Mouse (Mus musculus) WW6 (cell line): ENCODE data around the gene Ccndbp1.
"Not testable (repeated sequence)": the region's sequence is repeated elsewhere in the genome, so short reads cannot be mapped to it uniquely, and the experiment has no call there.

Experiments
- DNase-seq: peaks from one replicate; pipeline ENCODE4 v3.0.0-alpha.2; 2013; ENCODE audit warnings: low read depth, low spot score

The Ccndbp1 gene

GRCm38 (mm10) chr2:121003586-121003985 lies 4.6 kb upstream of the Ccndbp1 start:
- DNase-seq: no peak

- DNase-seq: no peak
Measured at GRCm38 (mm10) chr2:121004018-121004811, 4.0 kb upstream of the Ccndbp1 start.

GRCm38 (mm10) chr2:121006986-121007385 lies 1.2 kb upstream of the Ccndbp1 start:
- DNase-seq: no peak

- no peak for DNase-seq
Measured at GRCm38 (mm10) chr2:121008664-121009007, 433 bp downstream of the Ccndbp1 start.

- no peak for DNase-seq
Measured at GRCm38 (mm10) chr2:121009071-121009677, 971 bp downstream of the Ccndbp1 start.

GRCm38 (mm10) chr2:121012676-121013075 lies 4.5 kb downstream of the Ccndbp1 start:
- DNase-seq: no peak

- DNase-seq: no peak
Measured at GRCm38 (mm10) chr2:121015507-121015906, 7.3 kb downstream of the Ccndbp1 start.

GRCm38 (mm10) chr2:121016226-121016625 lies 8.0 kb downstream of the Ccndbp1 start:
- no peak for DNase-seq

- DNase-seq: no peak
Measured at GRCm38 (mm10) chr2:121017151-121017550, 8.9 kb downstream of the Ccndbp1 start.

- no peak for DNase-seq
Measured at GRCm38 (mm10) chr2:121022918-121023317, 14.7 kb downstream of the Ccndbp1 start.

GRCm38 (mm10) chr2:121036733-121037341 lies 28.6 kb downstream of the Ccndbp1 start, which contains the start of gene Epb42:
TSS of gene Epb42 (minus strand) at chr2:121037072.
- no peak for DNase-seq

GRCm38 (mm10) chr2:121038851-121039250 lies 30.6 kb downstream of the Ccndbp1 start:
- not testable (repeated sequence) for DNase-seq

GRCm38 (mm10) chr2:121039382-121039781 lies 31.2 kb downstream of the Ccndbp1 start:
- no peak for DNase-seq

GRCm38 (mm10) chr2:121041098-121041497 lies 32.9 kb downstream of the Ccndbp1 start:
- no peak for DNase-seq

- DNase-seq: no peak
Measured at GRCm38 (mm10) chr2:121045653-121046052, 37.5 kb downstream of the Ccndbp1 start.

- no peak for DNase-seq
Measured at GRCm38 (mm10) chr2:121052176-121052575, 44.0 kb downstream of the Ccndbp1 start.

GRCm38 (mm10) chr2:121054060-121054459 lies 45.9 kb downstream of the Ccndbp1 start:
- no peak for DNase-seq

GRCm38 (mm10) chr2:121055915-121056314 lies 47.7 kb downstream of the Ccndbp1 start:
- DNase-seq: no peak

- no peak for DNase-seq
Measured at GRCm38 (mm10) chr2:121057997-121058396, 49.8 kb downstream of the Ccndbp1 start.

GRCm38 (mm10) chr2:121061315-121061714 lies 53.1 kb downstream of the Ccndbp1 start:
- no peak for DNase-seq
